Mouse (Mus musculus) erythroid progenitor cell, adult 5-6 weeks (primary cell): ENCODE data around the gene Cidec. TPM values are rescaled to one million over a fixed set of nuclear protein-coding genes. Genes with fewer than 3 reads are reported as not detected.
A peak's percentile ranks its signal among the peaks of the same experiment; 100 is the strongest.

Experiments
- ATAC-seq: replicated peaks from 2 replicates; pipeline ENCODE4 v1.8.0; 2016; ENCODE audit warnings: moderate number of reproducible peaks, mild to moderate bottlenecking, moderate TSS enrichment, inconsistent platforms; ENCODE audit not compliant: poor library complexity, low FRiP score, severe bottlenecking
- total RNA-seq, 2 experiments: library from RNA; stranded (forward) in 1 of 2; stranded (reverse) in 1 of 2; fragments of 150-400 nt in 1 of 2; fragments of 186-747, 209-891 nt in 1 of 2; gene quantifications; 2 replicates each; pipeline versions ENCODE4 v1.2.3 to v1.2.4; 2015 to 2017; ENCODE audit warnings: low replicate concordance in 2 of 2

The Cidec gene
- total RNA-seq, 2 experiments from 2014 or later, result not detected

- ATAC-seq, result peak; percentile 56
Measured at GRCm38 (mm10) chr6:113418441-113419198, 16.9 kb downstream of the Cidec start.

- ATAC-seq, result no peak
Measured at GRCm38 (mm10) chr6:113416416-113416815, 19.1 kb downstream of the Cidec start.

DNA sequence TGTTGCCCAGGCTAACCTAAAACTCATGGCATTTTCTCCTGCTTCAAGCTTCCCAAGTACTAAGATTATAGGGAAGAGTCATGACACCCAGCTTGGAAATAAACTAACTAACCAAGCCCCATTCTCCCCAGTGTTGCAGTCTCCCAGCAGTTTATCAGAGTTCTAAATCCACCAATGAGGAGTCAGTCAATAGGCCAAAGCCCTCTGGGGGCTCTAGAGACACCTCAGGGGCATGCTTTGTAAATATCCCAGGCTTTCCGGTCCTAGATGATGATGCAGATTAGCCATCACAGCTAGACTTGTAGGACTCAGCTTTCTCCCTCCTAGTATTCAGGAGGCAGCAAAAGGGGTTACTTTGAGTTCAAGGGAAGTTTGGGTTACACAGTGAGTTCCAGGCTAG lies 25.6 kb downstream of the Cidec start:
- ATAC-seq, result no peak

DNA sequence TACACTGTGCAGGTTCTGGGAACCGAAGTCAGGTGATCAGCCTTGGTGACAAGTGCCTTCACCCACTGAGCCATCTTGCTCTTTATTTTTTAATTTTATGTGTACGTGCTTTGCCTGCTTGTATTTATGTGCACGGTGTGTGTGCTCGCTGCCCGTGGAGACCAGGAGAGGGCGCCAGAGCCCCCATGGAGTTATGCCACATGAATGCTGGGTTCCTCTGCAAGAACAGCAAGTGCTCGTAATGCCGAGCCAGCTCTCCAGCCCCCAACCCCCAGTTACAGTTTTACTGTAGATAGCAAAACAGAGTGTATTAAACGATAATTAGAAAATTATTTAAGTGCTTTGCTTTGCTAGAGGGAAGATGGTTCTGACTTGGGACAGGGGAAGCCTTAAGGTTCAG lies 28.9 kb downstream of the Cidec start:
- no peak for ATAC-seq

- ATAC-seq, result no peak
Measured at GRCm38 (mm10) chr6:113405483-113405882, 30.1 kb downstream of the Cidec start.

DNA sequence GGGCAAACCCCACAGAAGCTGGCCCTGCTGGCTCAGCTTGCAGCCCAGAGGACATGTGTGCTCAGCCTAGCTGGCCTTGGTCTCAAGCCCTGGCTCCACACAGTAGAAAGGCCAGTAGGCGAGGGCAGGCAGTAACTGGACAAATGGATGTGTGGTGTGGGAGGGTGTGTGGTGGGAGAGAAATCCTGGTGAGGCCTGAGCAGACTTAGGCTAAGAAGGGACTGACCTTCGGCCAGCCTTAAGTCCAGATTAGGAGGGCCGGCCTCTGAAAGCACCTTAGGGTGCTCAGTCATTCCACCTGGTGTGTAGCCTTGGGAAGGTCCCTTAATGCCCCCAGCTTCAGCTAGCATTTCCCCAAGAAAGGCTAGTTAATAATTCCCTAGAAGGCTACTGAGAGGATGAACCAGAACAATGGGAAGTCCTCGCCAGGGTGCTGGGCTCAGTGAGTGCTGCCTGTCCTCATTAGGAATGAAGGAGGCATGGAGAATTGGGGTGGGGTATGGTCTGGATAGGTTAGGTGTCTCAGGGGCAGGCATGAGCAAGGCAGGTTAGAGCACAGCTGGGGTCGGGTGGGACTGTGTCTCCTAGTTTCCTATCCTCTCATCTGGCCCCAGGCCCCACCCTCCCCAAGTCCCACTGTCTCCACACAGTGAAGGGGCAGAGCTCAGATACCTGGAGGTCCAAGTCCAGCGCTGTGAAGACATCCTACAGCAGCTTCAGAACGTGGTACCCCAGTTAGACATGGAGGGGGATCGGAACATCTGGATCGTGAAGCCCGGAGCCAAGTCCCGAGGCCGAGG lies 30.7 kb downstream of the Cidec start:
- ATAC-seq, result no peak

GRCm38 (mm10) chr6:113402094-113402493 lies 33.5 kb downstream of the Cidec start:
- ATAC-seq, result no peak

GRCm38 (mm10) chr6:113396270-113397030 lies 39.1 kb downstream of the Cidec start:
- no peak for ATAC-seq

DNA sequence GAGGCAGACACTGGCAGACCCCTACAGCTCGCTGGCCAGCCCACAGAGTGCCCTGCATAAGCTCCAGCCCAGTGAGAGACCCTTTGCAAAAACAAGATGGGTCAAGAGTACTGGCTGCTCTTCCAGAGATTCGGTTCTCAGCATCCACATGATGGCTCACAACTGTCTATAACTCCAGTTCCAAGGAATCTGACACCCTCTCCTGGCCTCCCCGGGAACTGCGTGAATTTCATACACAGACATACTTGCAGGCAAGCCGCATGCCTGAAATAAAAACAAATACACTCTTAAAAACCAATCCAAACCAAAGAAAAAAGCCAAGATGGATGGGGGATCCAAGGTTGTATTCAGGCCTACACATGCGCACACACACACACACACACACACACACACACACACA lies 40.1 kb downstream of the Cidec start:
- ATAC-seq, result no peak

DNA sequence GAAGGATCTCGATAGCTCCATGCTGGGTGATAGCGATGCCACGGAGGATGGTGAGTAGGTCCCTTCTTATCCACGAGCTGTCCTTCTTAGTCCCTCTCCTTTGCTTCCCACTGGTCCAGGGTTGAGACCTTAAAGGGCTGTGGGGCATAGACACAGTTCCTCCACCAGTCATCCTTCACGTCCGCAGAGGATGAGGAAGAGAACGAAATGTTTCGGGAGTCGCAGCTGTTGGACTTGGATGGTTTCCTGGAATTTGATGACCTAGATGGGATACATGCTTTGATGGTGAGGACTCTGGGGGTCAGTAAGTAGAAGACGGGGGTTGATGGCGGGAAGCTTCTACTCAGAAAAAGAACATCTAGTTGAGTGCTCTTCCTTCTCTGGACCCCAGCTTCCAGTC lies 40.7 kb downstream of the Cidec start:
- no peak for ATAC-seq

GRCm38 (mm10) chr6:113393951-113394350 lies 41.6 kb downstream of the Cidec start:
- ATAC-seq, result no peak

DNA sequence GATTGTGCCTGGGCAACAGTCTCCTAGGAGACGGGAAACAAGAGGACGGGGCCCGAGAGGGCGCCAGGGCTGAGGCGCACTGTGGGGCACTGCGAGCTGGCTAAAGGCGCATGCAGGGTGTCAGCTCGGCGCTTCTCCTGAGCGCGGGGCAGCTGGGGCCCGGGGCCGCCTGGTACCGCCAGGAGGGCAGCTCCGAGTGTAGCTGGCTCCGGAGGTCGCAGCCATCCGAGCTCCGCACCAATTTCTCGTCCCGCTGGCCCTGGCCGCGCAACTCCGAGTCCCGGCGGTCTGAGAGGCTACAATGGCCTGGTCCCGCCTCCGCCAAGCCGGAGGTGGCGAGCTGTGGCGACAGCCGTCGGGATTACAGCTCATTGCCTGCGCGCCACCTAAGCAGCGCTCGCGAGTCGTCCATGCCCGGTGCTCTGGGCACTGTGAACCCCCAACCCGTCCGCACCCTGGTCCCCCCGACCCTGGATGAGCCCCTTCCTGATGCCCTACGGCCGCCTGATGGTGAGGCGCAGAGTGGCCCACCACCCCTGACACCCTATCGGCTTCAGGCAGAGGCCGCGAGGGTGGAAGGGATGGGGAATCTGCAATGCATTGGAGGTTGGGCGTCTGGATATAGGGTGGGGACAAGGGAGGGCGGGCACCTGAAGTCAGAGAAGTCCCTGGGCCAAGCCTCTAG lies 43.0 kb downstream of the Cidec start:
- no peak for ATAC-seq

- ATAC-seq, result no peak
Measured at GRCm38 (mm10) chr6:113392015-113392386, 43.6 kb downstream of the Cidec start.

DNA sequence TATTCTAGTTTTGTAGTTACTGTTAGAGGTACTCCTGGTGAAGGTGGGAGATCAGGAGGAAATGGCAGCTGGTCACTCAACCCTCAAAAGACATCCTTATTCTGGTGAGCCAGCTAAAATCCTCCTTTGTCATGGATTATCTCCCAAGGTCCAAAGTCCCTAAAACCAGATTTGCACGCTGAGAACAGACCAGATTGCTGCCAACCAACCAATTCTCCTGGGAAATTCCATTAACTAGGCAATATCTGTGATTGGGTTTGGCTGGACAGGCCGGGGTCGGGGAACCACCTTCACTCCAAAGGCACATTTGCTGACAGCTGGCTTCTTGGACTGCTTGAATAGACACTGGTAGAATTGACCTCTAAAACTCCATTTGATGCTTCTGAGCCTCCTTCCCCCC lies 44.8 kb downstream of the Cidec start:
- ATAC-seq, result no peak

GRCm38 (mm10) chr6:113388960-113389359 lies 46.6 kb downstream of the Cidec start, which contains the start of gene Ttll3:
Ttll3 (plus strand) TSS chr6:113389260.
- ATAC-seq, result no peak

GRCm38 (mm10) chr6:113386025-113386424 lies 49.5 kb downstream of the Cidec start:
- no peak for ATAC-seq

GRCm38 (mm10) chr6:113385160-113385714 lies 50.3 kb downstream of the Cidec start:
- ATAC-seq, result no peak

- ATAC-seq, result no peak
Measured at GRCm38 (mm10) chr6:113384351-113384927, 51.1 kb downstream of the Cidec start.

GRCm38 (mm10) chr6:113380480-113380879 lies 55.1 kb downstream of the Cidec start:
- no peak for ATAC-seq
